Mouse (Mus musculus) G1E (cell line): Measurements from ENCODE around the gene Shroom3. TPM values are rescaled to one million over a fixed set of nuclear protein-coding genes. Genes with fewer than 3 reads are reported as not detected.

Experiments used
- ATAC-seq: 2 replicates; pipeline ENCODE4 v1.8.0; 2016; ENCODE audit warnings: mild to moderate bottlenecking; ENCODE audit not compliant: insufficient number of reproducible peaks, poor library complexity, low FRiP score, severe bottlenecking; ENCODE audit errors: extremely low read depth
- DNase-seq: peaks from one replicate; pipeline ENCODE4 v3.0.0; 2012; ENCODE audit warnings: low spot score
- H3K27me3 ChIP-seq: 2 replicates; pipeline ENCODE4 v1.6.1; 2012; ENCODE audit warnings: mild to moderate bottlenecking, low read length, inconsistent platforms; ENCODE audit not compliant: insufficient read depth
- H3K36me3 ChIP-seq: replicated peaks from 2 replicates; pipeline ENCODE3; 2012; ENCODE audit warnings: mild to moderate bottlenecking, inconsistent platforms
- H3K4me1 ChIP-seq: 2 replicates; pipeline ENCODE4 v1.6.1; 2012; ENCODE audit warnings: low read depth, low read length, inconsistent platforms, mixed read lengths; ENCODE audit not compliant: insufficient read depth
- H3K4me3 ChIP-seq: 2 replicates; pipeline ENCODE4 v1.5.1; 2012; ENCODE audit warnings: low read depth, mild to moderate bottlenecking, inconsistent platforms, low read length, moderate library complexity, mixed read lengths
- H3K9me3 ChIP-seq: replicated peaks from 2 replicates; pipeline ENCODE4 v1.6.1; 2012; ENCODE audit warnings: inconsistent platforms
- CTCF ChIP-seq: IDR thresholded peaks from 2 replicates; pipeline ENCODE4 v1.5.1; 2012; ENCODE audit warnings: low read depth, low read length, inconsistent platforms, mixed read lengths
- GATA1 ChIP-seq: IDR thresholded peaks from 2 replicates; pipeline ENCODE4 v1.6.1; 2012; ENCODE audit warnings: borderline replicate concordance, low read length, inconsistent platforms, mixed read lengths
- GATA2 ChIP-seq: IDR thresholded peaks from 2 replicates; pipeline ENCODE4 v1.6.1; 2012; ENCODE audit warnings: low read depth, low read length, inconsistent platforms, borderline replicate concordance
- POLR2AphosphoS5 ChIP-seq: IDR thresholded peaks from 2 replicates; pipeline ENCODE4 v1.6.1; 2012; ENCODE audit warnings: low read depth, low read length, inconsistent platforms; ENCODE audit not compliant: insufficient replicate concordance
- TAL1 ChIP-seq: conservative IDR thresholded peaks from 2 replicates; pipeline ENCODE4 v1.6.1; 2012; ENCODE audit warnings: low read depth, low read length, inconsistent platforms, mixed read lengths
- polyA plus RNA-seq: library from polyadenylated mRNA; stranded (reverse); fragments of >175 nt; gene quantifications from 2 replicates; pipeline ENCODE4 v1.2.3, GENCODE M21; 2012
- total RNA-seq, 2 experiments: library from RNA; stranded (forward) in 1 of 2; stranded (reverse) in 1 of 2; fragments of 200-1000 nt in 1 of 2; fragments of >200 nt in 1 of 2; fragmentation: Nextera tagmentation in 1 of 2; gene quantifications; 2 replicates each; pipeline ENCODE4 v1.2.3; 2014 to 2017

Shroom3 gene
- total and polyA plus RNA-seq, 3 experiments: 0.60 TPM; not detected in 2

DNA sequence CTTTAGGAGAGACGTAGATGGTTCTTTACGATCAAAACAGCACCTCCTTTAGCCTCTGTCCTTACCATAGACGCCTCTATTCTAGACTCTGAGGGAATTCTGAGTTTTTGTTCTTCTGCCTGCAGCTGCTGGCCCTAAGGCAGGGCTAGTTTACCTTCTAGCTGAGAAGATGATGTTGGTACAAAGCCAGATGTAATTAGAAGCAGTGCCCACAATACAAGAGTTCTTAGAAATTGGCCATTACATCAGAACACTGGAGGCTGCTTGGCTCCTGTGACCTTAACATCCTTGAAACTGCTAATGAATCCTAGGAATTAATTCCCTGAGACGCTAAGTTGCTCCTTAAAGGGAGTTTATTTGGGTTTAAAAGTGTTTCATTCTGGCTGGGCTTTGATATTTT is 154.1 kb downstream of the Shroom3 start:
- H3K4me1 ChIP-seq: no peaks in the 10 kb centered on the region
- no peak for TF ChIP-seq GATA1
- TF ChIP-seq TAL1: no peak
- TF ChIP-seq CTCF: no peak
- no peak for TF ChIP-seq POLR2AphosphoS5
- no peak for TF ChIP-seq GATA2
- no peak overlapping the region for H3K4me3 ChIP-seq
- ATAC-seq (no peak), DNase-seq (no peak)
- no peaks in the 10 kb centered on the region for H3K36me3 ChIP-seq
- no peaks in the 10 kb centered on the region; the same call in 1 of the 2 replicates for H3K9me3 ChIP-seq
- H3K27me3 ChIP-seq: no peaks in the 10 kb centered on the region

DNA sequence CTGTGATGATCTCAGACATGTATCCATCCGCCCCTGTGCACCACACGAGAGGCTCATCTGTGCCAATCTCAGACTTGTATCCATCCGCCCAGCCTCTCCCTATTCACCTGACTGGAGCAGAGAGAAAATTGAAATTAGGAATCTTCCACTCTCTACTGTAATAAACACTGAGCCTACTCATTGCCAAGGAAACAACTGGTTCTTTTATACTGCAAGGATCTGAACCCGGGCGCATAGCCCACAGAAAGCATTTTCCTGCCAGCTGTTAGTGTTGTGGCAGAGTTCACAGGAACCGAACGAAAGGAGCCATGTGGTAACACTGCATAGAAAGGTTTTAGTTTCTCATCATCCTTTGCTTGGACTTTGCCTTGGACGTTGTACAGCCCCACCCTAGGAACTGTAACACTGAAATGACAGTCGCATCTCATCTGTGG is 155.1 kb downstream of the Shroom3 start:
- Histone ChIP-seq H3K36me3 (no peaks in the 10 kb centered on the region), H3K27me3 (no peaks in the 10 kb centered on the region), H3K4me1 (no peaks in the 10 kb centered on the region), H3K9me3 (no peaks in the 10 kb centered on the region; the same call in 1 of the 2 replicates), H3K4me3 (no peak overlapping the region)
- ATAC-seq (no peak), DNase-seq (no peak)
- no peak for TF ChIP-seq TAL1
- TF ChIP-seq GATA2: no peak
- no peak for TF ChIP-seq GATA1
- TF ChIP-seq CTCF: no peak
- TF ChIP-seq POLR2AphosphoS5: no peak

DNA sequence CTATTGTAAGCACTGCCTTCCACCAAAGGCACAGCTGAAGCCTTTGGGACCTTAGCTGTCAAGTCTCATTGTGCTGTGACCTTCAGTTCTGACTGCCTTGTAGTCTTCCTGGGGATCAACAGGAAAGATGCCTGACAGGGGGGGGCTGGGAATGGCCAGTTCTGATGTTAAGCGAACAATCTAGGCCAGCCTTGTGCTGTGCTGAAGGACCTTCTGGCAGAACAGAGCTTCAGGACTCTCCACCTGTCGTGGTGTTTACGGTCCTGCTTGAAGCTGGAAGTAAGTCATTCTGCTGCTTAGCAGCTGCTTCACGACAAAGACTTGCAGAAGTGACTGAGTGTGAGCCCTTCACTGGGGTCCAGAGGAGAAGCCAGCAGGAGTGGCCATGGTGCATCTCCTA is 156.1 kb downstream of the Shroom3 start:
- H3K9me3 ChIP-seq: no peaks in the 10 kb centered on the region; the same call in 1 of the 2 replicates
- no peak for ATAC-seq
- no peaks in the 10 kb centered on the region for H3K27me3 ChIP-seq
- H3K4me1 ChIP-seq: no peaks in the 10 kb centered on the region
- no peak for TF ChIP-seq CTCF
- TF ChIP-seq POLR2AphosphoS5: no peak
- no peak for TF ChIP-seq GATA2
- TF ChIP-seq GATA1: no peak
- no peak for TF ChIP-seq TAL1
- no peaks in the 10 kb centered on the region for H3K36me3 ChIP-seq
- H3K4me3 ChIP-seq: no peak overlapping the region
- DNase-seq: no peak

DNA sequence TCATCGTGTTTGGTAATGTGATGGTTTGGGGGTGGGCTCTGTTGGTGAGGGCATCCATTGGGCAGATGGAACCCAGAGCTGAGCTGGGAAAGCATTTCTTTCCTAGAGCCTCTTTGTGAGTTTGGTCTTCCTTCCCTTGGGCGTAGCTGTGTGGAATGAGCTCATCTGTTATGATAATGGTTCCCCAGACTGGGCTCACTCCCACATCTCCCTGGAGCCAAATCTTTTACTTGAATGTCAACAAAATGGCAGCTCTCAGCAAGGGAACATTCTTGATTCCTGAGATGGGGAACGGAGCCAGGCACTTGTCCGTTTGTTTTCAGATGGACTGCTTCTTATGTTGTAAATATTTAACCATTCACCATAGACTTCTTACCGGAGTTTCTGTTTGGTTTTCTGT is 158.2 kb downstream of the Shroom3 start:
- ATAC-seq (no peak), DNase-seq (no peak)
- no peaks in the 10 kb centered on the region for H3K36me3 ChIP-seq
- no peak overlapping the region for H3K4me3 ChIP-seq
- no peaks in the 10 kb centered on the region for H3K4me1 ChIP-seq
- no peaks in the 10 kb centered on the region for H3K27me3 ChIP-seq
- no peaks in the 10 kb centered on the region; the same call in 1 of the 2 replicates for H3K9me3 ChIP-seq
- TF ChIP-seq CTCF (no peak), GATA1 (no peak), GATA2 (no peak), POLR2AphosphoS5 (no peak), TAL1 (no peak)

DNA sequence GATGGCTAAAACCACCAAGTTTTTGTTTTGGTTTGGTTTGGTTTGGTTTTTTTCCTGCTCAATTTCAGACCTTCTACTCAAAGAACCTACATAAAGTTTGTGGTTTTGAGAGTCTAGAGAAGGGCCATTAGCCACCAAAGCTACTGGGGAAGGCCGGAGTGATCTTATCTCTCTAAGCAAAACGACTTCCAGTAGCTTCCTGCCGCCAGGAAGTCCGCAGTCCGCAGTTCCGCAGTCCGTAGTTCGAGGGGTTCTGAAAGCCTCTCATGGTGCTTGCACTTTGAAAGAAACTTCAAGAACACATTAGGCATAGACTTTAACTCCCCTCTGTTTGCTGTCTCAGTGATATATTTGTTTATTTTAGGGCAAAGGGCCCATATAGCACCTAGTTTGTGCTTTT is 159.2 kb downstream of the Shroom3 start:
- no peak for TF ChIP-seq GATA1
- no peak for TF ChIP-seq GATA2
- no peak for TF ChIP-seq TAL1
- no peak for TF ChIP-seq CTCF
- no peak for TF ChIP-seq POLR2AphosphoS5
- Histone ChIP-seq H3K9me3 (no peaks in the 10 kb centered on the region), H3K4me3 (no peak overlapping the region), H3K4me1 (no peaks in the 10 kb centered on the region), H3K27me3 (no peaks in the 10 kb centered on the region), H3K36me3 (no peaks in the 10 kb centered on the region)
- ATAC-seq (no peak), DNase-seq (no peak)

DNA sequence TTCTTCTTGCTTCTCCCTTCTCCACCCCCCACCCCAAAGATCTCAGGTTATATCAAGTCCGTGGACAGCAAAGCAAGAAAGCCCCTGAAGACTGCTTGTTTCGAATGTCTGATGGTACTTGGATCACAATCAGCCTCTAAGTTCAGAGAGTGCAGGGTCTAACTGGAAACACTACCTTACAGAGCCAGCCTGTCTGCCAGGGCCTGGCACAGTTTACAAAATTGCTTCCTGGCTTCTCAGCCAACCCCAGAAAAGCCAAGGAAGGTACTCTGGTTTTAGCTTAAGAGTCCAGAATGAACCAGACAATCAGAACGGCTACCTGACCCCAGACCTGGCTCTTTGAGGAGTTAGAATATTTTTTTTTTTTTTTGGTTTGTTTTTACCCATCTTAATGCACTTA is 159.6 kb downstream of the Shroom3 start:
- Histone ChIP-seq H3K36me3 (no peaks in the 10 kb centered on the region), H3K27me3 (no peaks in the 10 kb centered on the region), H3K4me3 (no peak overlapping the region), H3K9me3 (no peaks in the 10 kb centered on the region), H3K4me1 (no peaks in the 10 kb centered on the region)
- DNase-seq (no peak), ATAC-seq (no peak)
- no peak for TF ChIP-seq CTCF
- no peak for TF ChIP-seq TAL1
- no peak for TF ChIP-seq GATA2
- TF ChIP-seq POLR2AphosphoS5: no peak
- TF ChIP-seq GATA1: no peak
